Comparison of ENCODE assay signal across 14 mouse cellular contexts in genomic region chr16:30691964-30692363, GRCm38 (mm10).
DNase-seq lines count a peak whose midpoint lies in the region; TF ChIP-seq lines count a peak whose summit lies in the region.
"Had no signal": no experiment of that assay in that cellular context is flagged by ENCODE, and none has a peak within 500 bp of the region (broad histone marks: within the 10 kb centered on the region; RNA-seq: fewer than 3 reads in every experiment).

No protein-coding gene starts in this region.

- H3K4me1 ChIP-seq in kidney, adult 2 months (ENCODE audit: control insufficient read depth, insufficient read depth, low read length) = peaks cover 17% of the 10 kb centered on the region
- peaks cover 27% of the 10 kb centered on the region for H3K4me1 ChIP-seq in limb, embryonic 10.5 days
- H3K4me1 ChIP-seq: liver, embryonic 13.5 days; midbrain, embryonic 15.5 days had no signal

- WGBS in kidney, adult 2 months = 74% methylated on average over 15 of the region's 15 CpGs
- WGBS in limb, embryonic 10.5 days = 89% methylated on average over 15 of the region's 15 CpGs

- peak; percentile 57 for DNase-seq in kidney, adult 2 months
- no peak for DNase-seq in kidney, adult 11 months
- peak; percentile 35 for DNase-seq in thymus, postnatal 14 days
- no peak for DNase-seq in thymus, adult 18-20 months
- peak; percentile 84 for DNase-seq in ZHBTc4 (ENCODE audit: low read depth, low spot score)
- no peak for DNase-seq in limb, embryonic 10.5 days (ENCODE audit: low spot score)
- DNase-seq in retina, postnatal 1 day = no peak
- DNase-seq: cerebellum, adult 11 months; liver, embryonic 13.5 days; lung, postnatal 36 days had no signal

- no peaks in the 10 kb centered on the region for H3K9me3 ChIP-seq in limb, embryonic 10.5 days (replicated peaks)
- H3K9me3 ChIP-seq: embryonic facial prominence, embryonic 13.5 days; hindbrain, embryonic 13.5 days; liver, embryonic 13.5 days; midbrain, embryonic 15.5 days; neural tube, embryonic 13.5 days had no signal

- no peak for TF ChIP-seq CTCF in kidney, adult 2 months (conservative IDR thresholded peaks at IDR 0.05; ENCODE audit: insufficient read depth, insufficient read length, low read depth, low read length)

- H3K27ac ChIP-seq in kidney, adult 2 months (ENCODE audit: insufficient read depth, low read depth, low read length) = peak overlapping the region; percentile 79
- H3K27ac ChIP-seq in limb, embryonic 10.5 days = no peak overlapping the region
- H3K27ac ChIP-seq: embryonic facial prominence, embryonic 13.5 days; hindbrain, embryonic 13.5 days; liver, embryonic 13.5 days; midbrain, embryonic 15.5 days; neural tube, embryonic 13.5 days had no signal

- H3K27me3 ChIP-seq in kidney, adult 2 months (replicated peaks; ENCODE audit: control insufficient read depth, insufficient read depth, low read length) = no peaks in the 10 kb centered on the region
- 0 out of 2 replicates have a peak, but pooled peaks cover 6% of the 10 kb centered on the region for H3K27me3 ChIP-seq in limb, embryonic 10.5 days (ENCODE audit: low read depth, poor library complexity, severe bottlenecking)
- H3K27me3 ChIP-seq: embryonic facial prominence, embryonic 13.5 days; hindbrain, embryonic 13.5 days; liver, embryonic 13.5 days; midbrain, embryonic 15.5 days; neural tube, embryonic 13.5 days had no signal

- no peaks in the 10 kb centered on the region for H3K36me3 ChIP-seq in kidney, adult 2 months (ENCODE audit: control insufficient read depth, insufficient read depth, low read length)
- H3K36me3 ChIP-seq in limb, embryonic 10.5 days = no peaks in the 10 kb centered on the region
- H3K36me3 ChIP-seq: embryonic facial prominence, embryonic 13.5 days; hindbrain, embryonic 13.5 days; liver, embryonic 13.5 days; midbrain, embryonic 15.5 days; neural tube, embryonic 13.5 days had no signal

- TF ChIP-seq POLR2A in kidney, adult 2 months (IDR thresholded peaks at IDR 0.05; ENCODE audit: low read depth, low read length) = no peak

- no peak overlapping the region for H3K4me3 ChIP-seq in kidney, adult 2 months (ENCODE audit: insufficient read depth, low read depth, low read length)
- no peak overlapping the region for H3K4me3 ChIP-seq in limb, embryonic 10.5 days
- H3K4me3 ChIP-seq: embryonic facial prominence, embryonic 13.5 days; hindbrain, embryonic 13.5 days; liver, embryonic 13.5 days; midbrain, embryonic 15.5 days; neural tube, embryonic 13.5 days had no signal

Comparison
In these comparisons a context has a peak if more than half of its experiments do, and no peak if none do; other contexts are left out.
1. DNase-seq: peak in kidney, adult 2 months (single experiment), thymus, postnatal 14 days (single experiment) and ZHBTc4 (single experiment); none in kidney, adult 11 months (single experiment), thymus, adult 18-20 months (0 of 2), limb, embryonic 10.5 days (single experiment) and retina, postnatal 1 day (single experiment).